Mouse (Mus musculus): ENCODE measurements around the gene Taar2.

Gene Taar2

DNA sequence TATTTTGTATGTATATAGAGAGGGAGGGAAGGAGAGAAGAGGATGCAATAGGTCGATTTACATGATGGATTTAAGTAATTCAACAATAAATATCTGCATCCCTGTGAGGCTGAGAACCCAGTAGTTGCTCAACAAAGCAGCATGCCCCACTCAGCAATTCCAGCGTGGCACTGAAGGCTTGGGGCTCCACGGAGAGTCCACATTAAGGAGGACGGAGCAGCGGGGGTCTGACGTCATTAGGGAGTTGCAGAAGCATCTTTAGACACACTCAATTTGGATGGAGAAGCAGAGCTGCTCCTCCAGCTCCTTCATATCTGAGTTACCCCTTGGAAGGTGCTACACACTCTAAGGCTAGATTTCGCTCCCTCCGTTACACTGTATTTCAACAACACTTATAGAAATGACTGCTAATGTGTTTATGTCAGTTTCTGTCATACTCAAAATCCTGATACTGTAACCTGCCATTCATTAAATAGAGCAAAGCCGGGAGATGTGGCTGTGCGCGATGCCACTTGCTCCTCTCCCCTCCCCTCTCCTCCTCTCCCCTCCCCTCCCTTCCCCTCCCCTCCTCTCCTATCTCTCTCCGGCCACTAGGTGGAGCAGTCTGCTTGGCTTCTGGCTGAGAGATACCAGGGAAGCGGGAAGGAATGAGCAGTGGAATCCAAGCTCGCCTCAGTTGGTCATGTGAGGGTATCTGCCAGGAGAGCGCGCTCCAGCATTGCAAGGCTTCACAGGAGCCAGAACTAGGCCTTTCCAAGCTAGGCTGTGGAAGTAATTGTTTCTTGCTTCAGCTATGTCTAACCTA is 40.7 kb downstream of the Taar2 start:
- DNase-seq (ENCODE audit: low read depth, low spot score), result peak; percentile 10

DNA sequence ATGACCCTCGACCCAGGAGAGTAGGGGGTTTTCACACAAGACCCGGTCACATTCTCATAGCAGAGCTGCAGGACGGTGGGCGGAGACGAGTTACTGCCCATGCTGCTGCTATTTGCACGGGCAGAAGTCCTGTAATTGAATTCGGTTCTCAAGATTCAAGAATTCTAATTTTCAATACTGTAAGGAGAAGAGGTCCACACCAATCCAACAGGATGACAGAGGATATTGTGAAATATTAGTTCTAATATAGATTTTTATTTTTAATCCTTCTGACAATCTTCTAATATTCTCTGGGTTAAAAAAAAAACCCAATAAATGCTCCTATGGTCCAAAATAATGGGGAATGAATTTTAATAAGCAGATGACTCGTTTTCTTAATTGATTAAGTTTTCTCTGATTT is 47.2 kb downstream of the Taar2 start, which contains the start of gene Taar6:
Gene Taar6 (minus strand): TSS at position 101 of the 400 bp plus-strand sequence.
- DNase-seq (ENCODE audit: low read depth, low spot score), result no peak

DNA sequence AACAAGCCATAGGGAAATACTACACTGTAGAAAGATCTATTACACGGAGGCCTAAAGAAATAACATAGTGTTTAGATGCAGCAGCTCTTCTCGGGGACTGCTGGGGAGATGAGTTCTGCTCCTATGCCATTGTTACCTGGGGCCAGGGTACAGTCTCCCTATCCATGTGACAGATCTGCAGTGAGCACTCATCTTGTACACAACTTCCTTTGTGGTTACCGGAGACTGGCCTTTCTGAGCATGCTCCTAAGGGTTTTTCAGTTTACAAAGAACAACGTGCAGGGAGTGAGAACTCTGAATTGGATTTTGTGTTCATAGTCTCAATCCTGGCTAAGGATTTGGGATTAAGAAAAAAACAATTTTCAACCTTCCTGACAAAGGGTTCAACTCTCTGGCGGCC is 48.0 kb downstream of the Taar2 start:
- DNase-seq (ENCODE audit: low read depth, low spot score), result no peak

All from CD4-positive helper T cell, adult 2 months (primary cell).